Mouse (Mus musculus): Measurements from ENCODE around the gene Atp5j. TPM values are rescaled to one million over a fixed set of nuclear protein-coding genes. Genes with fewer than 3 reads are reported as not detected.
A peak's percentile ranks its signal among the peaks of the same experiment; 100 is the strongest.

Gene Atp5j
- polyA plus RNA-seq, 1 experiment = 446 TPM

- WGBS = 6% methylated on average over 5 of the region's 5 CpGs
- Histone ChIP-seq H3K27me3 (ENCODE audit: control insufficient read depth, insufficient read depth, low read length) (no peaks in the 10 kb centered on the region), H3K4me1 (ENCODE audit: control insufficient read depth, insufficient read depth, low read length) (peaks cover 8% of the 10 kb centered on the region), H3K4me3 (replicated peaks; ENCODE audit: insufficient read depth, low read depth, low read length) (peak overlapping the region; percentile 57), H3K27ac (ENCODE audit: insufficient read depth, low read length) (no peak overlapping the region)
- DNase-seq = peak; percentile 79 to 92
- TF ChIP-seq POLR2A (IDR thresholded peaks at IDR 0.05; ENCODE audit: borderline replicate concordance, insufficient read depth, low read length) = no peak
- no peak for TF ChIP-seq CTCF (IDR thresholded peaks at IDR 0.05; ENCODE audit: borderline replicate concordance, insufficient read depth, low read depth, low read length)
Measured at GRCm38 (mm10) chr16:84832736-84833135, 2.7 kb downstream of the Atp5j start.

- no peak for TF ChIP-seq POLR2A (IDR thresholded peaks at IDR 0.05; ENCODE audit: borderline replicate concordance, insufficient read depth, low read length)
- H3K4me3 ChIP-seq (replicated peaks; ENCODE audit: insufficient read depth, low read depth, low read length) = no peak overlapping the region
- H3K4me1 ChIP-seq (ENCODE audit: control insufficient read depth, insufficient read depth, low read length) = peaks cover 8% of the 10 kb centered on the region
- WGBS = 49% methylated on average over 5 of the region's 5 CpGs
- no peak for DNase-seq
- H3K27me3 ChIP-seq (ENCODE audit: control insufficient read depth, insufficient read depth, low read length) = no peaks in the 10 kb centered on the region
- no peak overlapping the region for H3K27ac ChIP-seq (ENCODE audit: insufficient read depth, low read length)
Measured at GRCm38 (mm10) chr16:84831696-84832095, 3.7 kb downstream of the Atp5j start.

- Histone ChIP-seq H3K4me1 (ENCODE audit: control insufficient read depth, insufficient read depth, low read length) (no peaks in the 10 kb centered on the region), H3K4me3 (replicated peaks; ENCODE audit: insufficient read depth, low read depth, low read length) (no peak overlapping the region), H3K27ac (ENCODE audit: insufficient read depth, low read length) (no peak overlapping the region), H3K27me3 (ENCODE audit: control insufficient read depth, insufficient read depth, low read length) (no peaks in the 10 kb centered on the region)
- 47% methylated on average over 6 of the region's 6 CpGs for WGBS
- TF ChIP-seq CTCF (IDR thresholded peaks at IDR 0.05; ENCODE audit: borderline replicate concordance, insufficient read depth, low read depth, low read length) (no peak), POLR2A (IDR thresholded peaks at IDR 0.05; ENCODE audit: borderline replicate concordance, insufficient read depth, low read length) (no peak)
- DNase-seq = no peak
Measured at GRCm38 (mm10) chr16:84825009-84825408, 10.4 kb downstream of the Atp5j start.

GRCm38 (mm10) chr16:84817423-84817822 lies 18.0 kb downstream of the Atp5j start:
- Histone ChIP-seq H3K4me1 (ENCODE audit: control insufficient read depth, insufficient read depth, low read length) (no peaks in the 10 kb centered on the region), H3K27ac (ENCODE audit: insufficient read depth, low read length) (no peak overlapping the region), H3K4me3 (replicated peaks; ENCODE audit: insufficient read depth, low read depth, low read length) (no peak overlapping the region), H3K27me3 (ENCODE audit: control insufficient read depth, insufficient read depth, low read length) (no peaks in the 10 kb centered on the region)
- WGBS = 30% methylated on average over 7 of the region's 7 CpGs
- no peak for DNase-seq
- TF ChIP-seq CTCF (IDR thresholded peaks at IDR 0.05; ENCODE audit: borderline replicate concordance, insufficient read depth, low read depth, low read length) (no peak), POLR2A (IDR thresholded peaks at IDR 0.05; ENCODE audit: borderline replicate concordance, insufficient read depth, low read length) (no peak)

GRCm38 (mm10) chr16:84814511-84814910 lies 20.9 kb downstream of the Atp5j start:
- TF ChIP-seq CTCF (IDR thresholded peaks at IDR 0.05; ENCODE audit: borderline replicate concordance, insufficient read depth, low read depth, low read length) = no peak
- no peak for TF ChIP-seq POLR2A (IDR thresholded peaks at IDR 0.05; ENCODE audit: borderline replicate concordance, insufficient read depth, low read length)

GRCm38 (mm10) chr16:84813852-84814251 lies 21.6 kb downstream of the Atp5j start:
- no peak overlapping the region for H3K27ac ChIP-seq (ENCODE audit: insufficient read depth, low read length)
- 92% methylated on average over 8 of the region's 8 CpGs for WGBS
- TF ChIP-seq CTCF (IDR thresholded peaks at IDR 0.05; ENCODE audit: borderline replicate concordance, insufficient read depth, low read depth, low read length) (no peak), POLR2A (IDR thresholded peaks at IDR 0.05; ENCODE audit: borderline replicate concordance, insufficient read depth, low read length) (no peak)
- no peak overlapping the region for H3K4me3 ChIP-seq (replicated peaks; ENCODE audit: insufficient read depth, low read depth, low read length)
- H3K4me1 ChIP-seq (ENCODE audit: control insufficient read depth, insufficient read depth, low read length) = no peaks in the 10 kb centered on the region
- DNase-seq = no peak
- H3K27me3 ChIP-seq (ENCODE audit: control insufficient read depth, insufficient read depth, low read length) = no peaks in the 10 kb centered on the region

More at GRCm38 (mm10) chr16:84814511-84814910, 20.9 kb downstream of the Atp5j start:
- H3K4me3 ChIP-seq (replicated peaks; ENCODE audit: insufficient read depth, low read depth, low read length) = no peak overlapping the region
- no peaks in the 10 kb centered on the region for H3K4me1 ChIP-seq (ENCODE audit: control insufficient read depth, insufficient read depth, low read length)
- H3K27me3 ChIP-seq (ENCODE audit: control insufficient read depth, insufficient read depth, low read length) = no peaks in the 10 kb centered on the region
- DNase-seq = no peak
- 90% methylated on average over 8 of the region's 8 CpGs for WGBS
- H3K27ac ChIP-seq (ENCODE audit: insufficient read depth, low read length) = no peak overlapping the region

GRCm38 (mm10) chr16:84810254-84810653 lies 25.2 kb downstream of the Atp5j start:
- Histone ChIP-seq H3K27ac (ENCODE audit: insufficient read depth, low read length) (no peak overlapping the region), H3K4me1 (ENCODE audit: control insufficient read depth, insufficient read depth, low read length) (no peaks in the 10 kb centered on the region), H3K27me3 (ENCODE audit: control insufficient read depth, insufficient read depth, low read length) (no peaks in the 10 kb centered on the region), H3K4me3 (replicated peaks; ENCODE audit: insufficient read depth, low read depth, low read length) (no peak overlapping the region)
- no peak for DNase-seq
- TF ChIP-seq POLR2A (IDR thresholded peaks at IDR 0.05; ENCODE audit: borderline replicate concordance, insufficient read depth, low read length) (no peak), CTCF (IDR thresholded peaks at IDR 0.05; ENCODE audit: borderline replicate concordance, insufficient read depth, low read depth, low read length) (no peak)
- WGBS = 96% methylated on average over 1 of the region's 1 CpGs

GRCm38 (mm10) chr16:84807874-84808273 lies 27.6 kb downstream of the Atp5j start:
- no peak overlapping the region for H3K27ac ChIP-seq (ENCODE audit: insufficient read depth, low read length)
- no peak for DNase-seq
- 97% methylated on average over 7 of the region's 7 CpGs for WGBS
- no peak overlapping the region for H3K4me3 ChIP-seq (replicated peaks; ENCODE audit: insufficient read depth, low read depth, low read length)
- H3K27me3 ChIP-seq (ENCODE audit: control insufficient read depth, insufficient read depth, low read length) = no peaks in the 10 kb centered on the region
- H3K4me1 ChIP-seq (ENCODE audit: control insufficient read depth, insufficient read depth, low read length) = no peaks in the 10 kb centered on the region
- TF ChIP-seq CTCF (IDR thresholded peaks at IDR 0.05; ENCODE audit: borderline replicate concordance, insufficient read depth, low read depth, low read length) = no peak
- no peak for TF ChIP-seq POLR2A (IDR thresholded peaks at IDR 0.05; ENCODE audit: borderline replicate concordance, insufficient read depth, low read length)

All from cerebellum, adult 2 months (tissue).